Mouse (Mus musculus) thymus, postnatal 4 days (tissue): ENCODE data around the gene Lipm.

Experiments used
- DNase-seq: peaks from one replicate; pipeline ENCODE4 v3.0.0; 2021

Gene Lipm

GRCm38 (mm10) chr19:34166386-34166785, 65.7 kb downstream of the Lipm start:
- no peak for DNase-seq

GRCm38 (mm10) chr19:34167896-34168661, 67.3 kb downstream of the Lipm start:
- peak; percentile 65 for DNase-seq

- DNase-seq, result peak; percentile 30
These were observed 68.4 kb downstream of the Lipm start for GRCm38 (mm10) chr19:34169121-34169520.

- peak; percentile 9 for DNase-seq
These were observed 70.4 kb downstream of the Lipm start for GRCm38 (mm10) chr19:34171167-34171566.
